Mouse (Mus musculus) forelimb bud, embryonic 11.5 days (tissue): ENCODE measurements at regions not wholly inside any gene's neighbourhood (a gene's known extent, or its start where the extent isn't known, plus 50 kb on each side); places are given as distances from the start of the nearest gene placed in this dataset.
A peak's percentile ranks its signal among the peaks of the same experiment; 100 is the strongest.

Experiments
- DNase-seq: peaks from one replicate; pipeline ENCODE4 v3.0.0-alpha.2; 2012; ENCODE audit warnings: low read depth, low spot score

DNA sequence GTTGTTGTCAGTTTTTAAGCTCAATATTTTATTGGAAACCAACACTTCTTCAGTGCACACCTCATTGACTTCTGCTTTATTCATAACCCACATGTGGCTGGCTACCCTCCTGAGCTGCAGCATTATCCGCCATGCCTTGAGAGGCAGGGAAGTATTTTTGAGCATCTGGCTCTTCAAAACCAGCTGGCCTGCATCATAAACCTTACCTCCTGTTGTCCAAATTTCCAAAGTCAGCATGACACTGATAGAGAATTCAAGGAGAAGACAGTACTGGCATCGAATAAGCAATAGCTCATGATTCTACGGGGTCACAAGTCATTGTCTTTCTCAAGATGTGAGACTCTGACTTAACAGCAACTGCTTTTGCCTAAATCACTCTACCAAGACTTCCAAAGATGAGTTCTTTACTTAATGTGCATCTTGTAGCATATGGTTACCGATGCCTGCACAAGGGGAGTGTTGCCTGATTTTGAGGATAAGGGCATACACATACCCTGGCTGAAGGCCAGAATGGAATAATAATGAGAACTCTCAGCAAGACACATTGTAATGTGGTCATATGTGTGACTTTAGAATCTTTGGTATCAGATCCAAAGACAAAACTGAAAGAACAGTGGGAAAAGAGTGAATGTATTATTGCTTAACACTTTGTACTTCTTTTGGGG is 1599.9 kb upstream of the Tenm3 start:
- peak; percentile 0 for DNase-seq
